Mouse (Mus musculus) heart, embryonic 14.5 days (tissue): Measurements from ENCODE around the gene 6430548M08Rik. TPM values are rescaled to one million over a fixed set of nuclear protein-coding genes. Genes with fewer than 3 reads are reported as not detected.

Experiments used
- ATAC-seq: fragments of 200-750 bp; cut with Nextera tagmentation; 2 replicates; pipeline ENCODE4 v1.8.0; 2017; ENCODE audit warnings: low read depth, moderate TSS enrichment; ENCODE audit not compliant: insufficient number of reproducible peaks, insufficient read depth, low FRiP score
- H3K27ac ChIP-seq, 2 experiments: fragments of 200-500 bp in 1 of 2; fragments of 300-500 bp in 1 of 2; sonication (generic) in 1 of 2; replicated peaks in 1 of 2; 2 replicates each; pipeline ENCODE4 v1.5.1; 2012 to 2014; ENCODE audit warnings: low read depth in 2 of 2, low read length in 2 of 2, control low read depth in 1 of 2, mild to moderate bottlenecking in 1 of 2, mixed read lengths in 1 of 2; ENCODE audit not compliant: control insufficient read depth in 1 of 2, insufficient read depth in 1 of 2
- H3K27me3 ChIP-seq: fragments of 300-500 bp; sonication (generic); 2 replicates; pipeline ENCODE4 v1.6.1; 2014; ENCODE audit warnings: mild to moderate bottlenecking, low read length, control low read depth; ENCODE audit not compliant: control insufficient read depth, insufficient read depth
- H3K36me3 ChIP-seq: fragments of 300-500 bp; sonication (generic); 2 replicates; pipeline ENCODE4 v1.6.1; 2014; ENCODE audit warnings: mild to moderate bottlenecking, control low read depth, low read length, mixed read lengths; ENCODE audit not compliant: control insufficient read depth, insufficient read depth
- H3K4me1 ChIP-seq, 2 experiments: fragments of 200-500 bp in 1 of 2; fragments of 300-500 bp in 1 of 2; sonication (generic) in 1 of 2; 2 replicates each; pipeline ENCODE4 v1.6.1; 2012 to 2014; ENCODE audit warnings: low read length in 2 of 2, control low read depth in 1 of 2, mixed read lengths in 1 of 2; ENCODE audit not compliant: control insufficient read depth in 2 of 2, insufficient read depth in 2 of 2
- H3K4me2 ChIP-seq: fragments of 300-500 bp; sonication (generic); 2 replicates; pipeline ENCODE4 v1.6.1; 2014; ENCODE audit warnings: mild to moderate bottlenecking, low read length
- H3K4me3 ChIP-seq, 2 experiments: fragments of 200-500 bp in 1 of 2; fragments of 300-500 bp in 1 of 2; sonication (generic) in 1 of 2; 2 replicates each; pipeline ENCODE4 v1.5.1; 2012 to 2014; ENCODE audit warnings: low read length in 2 of 2, mild to moderate bottlenecking in 2 of 2, control low read depth in 1 of 2, low read depth in 1 of 2, moderate library complexity in 1 of 2; ENCODE audit not compliant: control insufficient read depth in 1 of 2, insufficient read depth in 1 of 2
- H3K9ac ChIP-seq: fragments of 300-500 bp; sonication (generic); 2 replicates; pipeline ENCODE4 v1.6.1; 2014; ENCODE audit warnings: mild to moderate bottlenecking, low read length
- H3K9me3 ChIP-seq: fragments of 300-500 bp; sonication (generic); 2 replicates; pipeline ENCODE4 v1.6.1; 2016; ENCODE audit warnings: low read length, control low read depth; ENCODE audit not compliant: control insufficient read depth
- WGBS: fragments of 180-500 bp; shearing (Covaris S2); extraction: QIAGEN DNeasy Blood & Tissue Kit; methylation state at CpG from one replicate; pipeline ENCODE4 v1.1.7; 2014; 5-methylcytosine and 5-hydroxymethylcytosine counted together
- polyA plus RNA-seq: library from polyadenylated mRNA; unstranded; fragments of >200 nt; fragmentation: Nextera tagmentation; extraction: Ambion mirVana; gene quantifications from 2 replicates; pipeline ENCODE4 v1.2.1, GENCODE M21; 2014

Gene 6430548M08Rik
- polyA plus RNA-seq = 9.2 and 11.3 TPM in 2 replicates

- Histone ChIP-seq H3K9ac (peak within 1 kb of the TSS; percentile 85), H3K27me3 (no peaks in the 10 kb centered on the region), H3K4me3 (peak within 1 kb of the TSS; percentile 72 to 89), H3K9me3 (no peaks in the 10 kb centered on the region), H3K27ac (peak within 1 kb of the TSS; percentile 72 to 94), H3K4me1 (peaks cover 13 to 25% of the 10 kb centered on the region in 2 experiments), H3K36me3 (no peaks in the 10 kb centered on the region), H3K4me2 (peak within 1 kb of the TSS; percentile 94)
- ATAC-seq = peak; percentile 96
- under 1% methylated on average over 61 of the region's 61 CpGs for WGBS
Measured at GRCm38 (mm10) chr8:120113758-120114255, at the start of gene 6430548M08Rik. TSS of gene 6430548M08Rik (plus strand) at chr8:120114152.

- Histone ChIP-seq H3K4me1 (peaks cover 0 to 3% of the 10 kb centered on the region in 2 experiments; a peak in 1 of 4 replicates), H3K9me3 (no peaks in the 10 kb centered on the region), H3K4me2 (no peak overlapping the region), H3K36me3 (no peaks in the 10 kb centered on the region), H3K9ac (no peak overlapping the region), H3K27ac (no peak overlapping the region), H3K4me3 (no peak overlapping the region), H3K27me3 (no peaks in the 10 kb centered on the region)
- WGBS = 84% methylated on average over 8 of the region's 8 CpGs
- no peak for ATAC-seq
Measured at GRCm38 (mm10) chr8:120065611-120066010, 48.3 kb upstream of the 6430548M08Rik start.

- Histone ChIP-seq H3K27ac (no peak overlapping the region), H3K4me1 (peaks cover 0 to 3% of the 10 kb centered on the region in 2 experiments; a peak in 1 of 4 replicates), H3K4me3 (no peak overlapping the region), H3K9ac (no peak overlapping the region), H3K27me3 (no peaks in the 10 kb centered on the region), H3K9me3 (no peaks in the 10 kb centered on the region), H3K4me2 (no peak overlapping the region), H3K36me3 (no peaks in the 10 kb centered on the region)
- WGBS = 59% methylated on average over 4 of the region's 4 CpGs
- ATAC-seq = no peak
Measured at GRCm38 (mm10) chr8:120066226-120066625, 47.7 kb upstream of the 6430548M08Rik start.

- Histone ChIP-seq H3K9me3 (no peaks in the 10 kb centered on the region), H3K4me2 (no peak overlapping the region)
- WGBS = 55% methylated on average over 19 of the region's 19 CpGs
Measured at GRCm38 (mm10) chr8:120067936-120068668, 45.9 kb upstream of the 6430548M08Rik start.

GRCm38 (mm10) chr8:120071684-120072083 is 42.3 kb upstream of the 6430548M08Rik start:
- Histone ChIP-seq H3K9me3 (no peaks in the 10 kb centered on the region), H3K36me3 (no peaks in the 10 kb centered on the region), H3K9ac (no peak overlapping the region), H3K4me1 (peaks cover 3 to 4% of the 10 kb centered on the region in 2 experiments; a peak in 3 of 4 replicates), H3K4me2 (no peak overlapping the region), H3K4me3 (no peak overlapping the region), H3K27me3 (no peaks in the 10 kb centered on the region), H3K27ac (no peak overlapping the region; a peak in 1 of 4 replicates)
- WGBS = 23% methylated on average over 4 of the region's 4 CpGs
- ATAC-seq = no peak

More at GRCm38 (mm10) chr8:120067936-120068668, 45.9 kb upstream of the 6430548M08Rik start:
- H3K4me3 ChIP-seq = no peak overlapping the region
- 0 out of 4 replicates have a peak overlapping the region, but pooled peaks of 1 of the 2 experiments have one; percentile 10 for H3K27ac ChIP-seq
- no peaks in the 10 kb centered on the region for H3K27me3 ChIP-seq
- no peak for ATAC-seq
- peaks cover 3 to 4% of the 10 kb centered on the region in 2 experiments; a peak in 3 of 4 replicates for H3K4me1 ChIP-seq
- H3K9ac ChIP-seq = no peak overlapping the region
- no peaks in the 10 kb centered on the region for H3K36me3 ChIP-seq

- ATAC-seq = no peak
- no peak overlapping the region for H3K4me2 ChIP-seq
Measured at GRCm38 (mm10) chr8:120072259-120072658, 41.7 kb upstream of the 6430548M08Rik start.

GRCm38 (mm10) chr8:120072827-120073226 is 41.1 kb upstream of the 6430548M08Rik start:
- Histone ChIP-seq H3K4me2 (no peak overlapping the region), H3K4me1 (peaks cover 3 to 4% of the 10 kb centered on the region in 2 experiments; a peak in 3 of 4 replicates), H3K9ac (no peak overlapping the region), H3K36me3 (no peaks in the 10 kb centered on the region), H3K27me3 (no peaks in the 10 kb centered on the region), H3K9me3 (no peaks in the 10 kb centered on the region), H3K4me3 (no peak overlapping the region), H3K27ac (no peak overlapping the region)
- ATAC-seq = no peak
- WGBS = 79% methylated on average over 8 of the region's 8 CpGs

More at GRCm38 (mm10) chr8:120072259-120072658, 41.7 kb upstream of the 6430548M08Rik start:
- H3K9me3 ChIP-seq = no peaks in the 10 kb centered on the region
- no peaks in the 10 kb centered on the region for H3K27me3 ChIP-seq
- 59% methylated on average over 9 of the region's 9 CpGs for WGBS
- H3K4me3 ChIP-seq = no peak overlapping the region
- no peak overlapping the region for H3K9ac ChIP-seq
- peaks cover 3 to 4% of the 10 kb centered on the region in 2 experiments; a peak in 3 of 4 replicates for H3K4me1 ChIP-seq
- H3K27ac ChIP-seq = no peak overlapping the region; a peak in 1 of 4 replicates
- no peaks in the 10 kb centered on the region for H3K36me3 ChIP-seq
